Mouse (Mus musculus) myocyte (in vitro differentiated cells): ENCODE data around the gene Sgcb.

Source experiments
- E2F4 ChIP-seq: IDR thresholded peaks from one replicate; pipeline ENCODE4 v1.6.1; 2011; ENCODE audit warnings: mild to moderate bottlenecking, control low read depth, moderate library complexity; ENCODE audit not compliant: insufficient read depth
- POLR2A ChIP-seq: IDR thresholded peaks from one replicate; pipeline ENCODE4 v1.6.1; 2011; ENCODE audit warnings: low read depth, mild to moderate bottlenecking, control low read depth, moderate library complexity; ENCODE audit not compliant: insufficient read length

- TF ChIP-seq POLR2A (no peak), E2F4 (no peak)
Measured at GRCm38 (mm10) chr5:73651061-73651854, 3.7 kb upstream of the Sgcb start, which contains the start of gene Spata18.
